Comparison of ENCODE assay signal across 14 mouse cellular contexts in genomic region chr4:151474895-151475470, GRCm38 (mm10).
"Had no signal": no experiment of that assay in that cellular context is flagged by ENCODE, and none has a peak within 500 bp of the region (broad histone marks: within the 10 kb centered on the region; RNA-seq: fewer than 3 reads in every experiment).

No protein-coding gene starts in this region.

- H3K4me1 ChIP-seq: liver, embryonic 15.5 days had no signal

- H3K4me2 ChIP-seq: liver, embryonic 11.5 days; liver, embryonic 15.5 days; midbrain, embryonic 15.5 days had no signal

- H3K27ac ChIP-seq: left cerebral cortex, adult 2 months; limb, embryonic 10.5 days; liver, embryonic 15.5 days; midbrain, embryonic 15.5 days had no signal

- ATAC-seq: intestine, embryonic 16.5 days; lung, postnatal 0 days; midbrain, embryonic 15.5 days had no signal

- H3K36me3 ChIP-seq: limb, embryonic 10.5 days; liver, embryonic 15.5 days; midbrain, embryonic 15.5 days had no signal

- DNase-seq: lung, adult 2 months; lung, postnatal 36 days; retina, postnatal 1 day; right cerebral cortex, postnatal 4 days; spleen, adult 18-20 months; thymus, adult 2 months; thymus, postnatal 25 days had no signal

- H3K4me3 ChIP-seq: left cerebral cortex, adult 2 months; limb, embryonic 10.5 days; liver, embryonic 15.5 days; midbrain, embryonic 15.5 days had no signal

- H3K9ac ChIP-seq: liver, embryonic 15.5 days; midbrain, embryonic 15.5 days had no signal

- H3K9me3 ChIP-seq: limb, embryonic 10.5 days; liver, embryonic 15.5 days; midbrain, embryonic 15.5 days had no signal

- H3K27me3 ChIP-seq: liver, embryonic 15.5 days; midbrain, embryonic 15.5 days had no signal
